In the genomic region with DNA sequence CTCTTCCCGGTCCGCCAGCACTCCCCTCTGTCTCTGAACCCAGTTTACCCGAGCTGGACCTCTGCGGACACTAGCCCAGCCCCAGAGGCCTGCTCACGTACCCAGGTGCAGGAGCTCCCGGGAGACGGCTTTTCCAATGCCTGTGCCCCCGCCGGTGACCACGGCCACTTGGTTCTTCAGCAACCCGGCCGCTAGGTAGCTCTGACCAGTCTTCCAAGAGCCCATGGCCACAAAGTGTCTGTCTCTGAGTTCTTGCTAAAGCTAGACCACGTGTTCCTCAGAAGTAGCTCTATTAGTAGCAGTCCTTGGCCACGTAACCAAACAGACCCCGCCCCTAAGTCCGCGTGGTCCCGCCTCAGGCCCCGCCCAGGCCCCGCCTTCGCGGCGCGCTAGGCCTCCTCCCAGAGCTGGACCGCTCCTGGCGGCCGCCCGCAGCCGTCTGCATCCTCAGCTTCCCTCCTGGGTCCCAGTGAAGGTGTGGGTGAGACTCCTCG, we compare ENCODE assay signal across 8 mouse cellular contexts. TPM values are rescaled to one million over a fixed set of nuclear protein-coding genes. Genes with fewer than 3 reads are reported as not detected.
DNase-seq lines count a peak whose midpoint lies in the region; ATAC-seq lines count a peak whose summit lies in the region.

A gene (minus strand): TSS at position 323 of the 494 bp plus-strand sequence.
A gene (plus strand): TSS at position 378 of the 494 bp plus-strand sequence.

- H3K9me3 ChIP-seq in intestine, embryonic 14.5 days (ENCODE audit: control insufficient read depth, low read length): no peaks in the 10 kb centered on the region

- intact Hi-C loops in gastrocnemius, postnatal 14 days (cut with DNase I; ENCODE audit: low total_unique reads): no loop called here
- intact Hi-C loops in left cerebral cortex, postnatal 14 days (cut with DNase I): no loop called here

- peaks cover 3% of the 10 kb centered on the region; the same call in 1 of the 2 replicates for H3K4me1 ChIP-seq in intestine, embryonic 14.5 days (replicated peaks; ENCODE audit: control insufficient read depth, insufficient read depth, low read length)

- no peaks in the 10 kb centered on the region for H3K27me3 ChIP-seq in intestine, embryonic 14.5 days (replicated peaks; ENCODE audit: control insufficient read depth, insufficient read depth, low read length)

- peak within 1 kb of the TSS; percentile 50 for H3K4me2 ChIP-seq in intestine, embryonic 14.5 days (ENCODE audit: low read length)

- WGBS in intestine, embryonic 14.5 days: under 1% methylated on average over 30 of the region's 30 CpGs

- H3K27ac ChIP-seq in intestine, embryonic 14.5 days (ENCODE audit: low read depth): no peak within 1 kb of the TSS

- H3K36me3 ChIP-seq in intestine, embryonic 14.5 days (ENCODE audit: control insufficient read depth, insufficient read depth, low read length): no peaks in the 10 kb centered on the region

- peak; percentile 99 for ATAC-seq in intestine, embryonic 14.5 days (replicated peaks; ENCODE audit: low FRiP score, low TSS enrichment, low read depth)

- peak within 1 kb of the TSS; percentile 70 for H3K4me3 ChIP-seq in intestine, embryonic 14.5 days (ENCODE audit: low read depth, low read length)

- DNase-seq in adipocyte (ENCODE audit: low spot score): peak; percentile 92
- peak; percentile 92 for DNase-seq in embryo, embryonic 10 days (ENCODE audit: low spot score)
- DNase-seq in gastrocnemius, postnatal 14 days: peak; percentile 94
- peak; percentile 97 for DNase-seq in intestine, embryonic 14.5 days (ENCODE audit: low spot score)
- peak; percentile 92 to 93 for DNase-seq in left cerebral cortex, postnatal 14 days (ENCODE audit: low spot score in 2 of 2)
- DNase-seq in mesoderm, embryonic 11.5 days (ENCODE audit: low read depth, low spot score): peak; percentile 93
- DNase-seq in right cerebral cortex, postnatal 36 days (ENCODE audit: low spot score in 2 of 2): peak; percentile 89 to 93
- DNase-seq in yolk sac, embryonic 10.5 days (ENCODE audit: low spot score): peak; percentile 97

- H3K9ac ChIP-seq in intestine, embryonic 14.5 days (ENCODE audit: low read length): peak within 1 kb of the TSS; percentile 58

RNA-seq across cellular contexts. Expression of the first gene that starts in this region (rescaled TPM):
- total RNA-seq in gastrocnemius, postnatal 14 days (2021): 10 to 100 TPM; 19.6 to 20.5 TPM
- 41.3 and 46.1 TPM in 2 replicates for polyA plus RNA-seq in intestine, embryonic 14.5 days (2014; fragmentation: Nextera tagmentation; extraction: Ambion mirVana)
- total RNA-seq in left cerebral cortex, postnatal 14 days (2021): 1 to 10 TPM; 4.8 TPM

RNA-seq across cellular contexts. Expression of the second gene that starts in this region (rescaled TPM):
- under 1 TPM; 0.07 to 0.14 TPM for total RNA-seq in gastrocnemius, postnatal 14 days (2021)
- polyA plus RNA-seq in intestine, embryonic 14.5 days (2014; fragmentation: Nextera tagmentation; extraction: Ambion mirVana): 4.2 TPM in 2 replicates
- total RNA-seq in left cerebral cortex, postnatal 14 days (2021): 10 to 100 TPM; 32.4 to 32.6 TPM

Comparison
In these comparisons a context has a peak if more than half of its experiments do, and no peak if none do; other contexts are left out.
1. RNA of the second gene that starts in this region (total RNA-seq): 32.4 to 32.6 TPM in left cerebral cortex, postnatal 14 days; 0.07 to 0.14 TPM in gastrocnemius, postnatal 14 days; every median in the first group is over 10 times any median in the second.
2. Peak in every context shown above with its lines, with median percentiles within 50 percentile points of each other: DNase-seq.